Mouse (Mus musculus): ENCODE data around the gene Sipa1l3. TPM values are rescaled to one million over a fixed set of nuclear protein-coding genes. Genes with fewer than 3 reads are reported as not detected.

Sipa1l3 gene
- total RNA-seq, 2 experiments from 2014 or later: 55.0 to 60.7 TPM

DNA sequence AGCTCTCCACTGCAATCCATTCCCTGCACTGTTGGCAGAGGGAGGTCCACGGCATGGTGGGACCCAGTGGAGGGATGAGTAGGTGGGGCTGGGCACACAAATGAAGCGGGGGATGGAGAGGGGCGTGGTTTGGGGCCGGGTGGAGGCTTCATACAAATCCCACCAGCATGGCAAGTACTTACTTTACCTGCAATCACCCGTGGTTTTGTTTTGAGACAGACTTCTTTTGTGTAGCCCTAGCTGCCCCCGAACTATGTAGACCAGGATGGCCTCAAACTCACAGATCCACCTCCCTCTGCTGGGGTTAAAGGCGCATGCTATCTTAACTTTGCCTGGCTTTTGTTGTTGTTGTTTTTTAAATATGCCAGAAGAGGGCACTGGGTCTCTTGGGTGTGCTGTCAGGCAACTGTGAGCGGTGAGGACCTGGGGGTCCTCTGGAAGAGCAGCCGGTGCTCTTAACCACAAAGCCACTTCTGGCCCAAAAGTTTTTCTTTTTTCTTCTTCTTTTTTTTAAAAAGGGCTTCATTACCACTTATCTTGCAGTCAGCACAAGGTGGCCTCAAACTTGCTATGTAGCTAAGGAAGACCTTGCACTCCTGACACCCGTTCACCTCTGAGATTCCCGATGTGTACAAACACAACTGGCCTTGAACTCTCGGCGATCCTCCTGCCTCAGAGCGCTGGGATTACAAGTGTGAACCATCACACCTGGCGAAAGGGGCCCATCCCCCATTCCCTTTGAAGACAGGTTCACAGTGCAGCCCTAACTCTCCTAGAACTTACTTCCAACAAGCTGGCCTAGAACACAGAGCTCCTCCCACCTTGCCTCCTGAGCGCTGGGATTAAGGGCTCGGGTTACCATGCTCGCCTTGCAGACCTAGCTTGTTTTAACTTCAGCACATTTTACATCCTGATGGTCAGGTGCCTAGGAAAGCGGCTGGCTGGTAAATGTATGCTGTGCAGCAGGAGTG lies 198.8 kb downstream of the Sipa1l3 start:
- intact Hi-C loops (cut with DNase I): no loop called here
- DNase-seq (ENCODE audit: low spot score in 2 of 2): no peak

DNA sequence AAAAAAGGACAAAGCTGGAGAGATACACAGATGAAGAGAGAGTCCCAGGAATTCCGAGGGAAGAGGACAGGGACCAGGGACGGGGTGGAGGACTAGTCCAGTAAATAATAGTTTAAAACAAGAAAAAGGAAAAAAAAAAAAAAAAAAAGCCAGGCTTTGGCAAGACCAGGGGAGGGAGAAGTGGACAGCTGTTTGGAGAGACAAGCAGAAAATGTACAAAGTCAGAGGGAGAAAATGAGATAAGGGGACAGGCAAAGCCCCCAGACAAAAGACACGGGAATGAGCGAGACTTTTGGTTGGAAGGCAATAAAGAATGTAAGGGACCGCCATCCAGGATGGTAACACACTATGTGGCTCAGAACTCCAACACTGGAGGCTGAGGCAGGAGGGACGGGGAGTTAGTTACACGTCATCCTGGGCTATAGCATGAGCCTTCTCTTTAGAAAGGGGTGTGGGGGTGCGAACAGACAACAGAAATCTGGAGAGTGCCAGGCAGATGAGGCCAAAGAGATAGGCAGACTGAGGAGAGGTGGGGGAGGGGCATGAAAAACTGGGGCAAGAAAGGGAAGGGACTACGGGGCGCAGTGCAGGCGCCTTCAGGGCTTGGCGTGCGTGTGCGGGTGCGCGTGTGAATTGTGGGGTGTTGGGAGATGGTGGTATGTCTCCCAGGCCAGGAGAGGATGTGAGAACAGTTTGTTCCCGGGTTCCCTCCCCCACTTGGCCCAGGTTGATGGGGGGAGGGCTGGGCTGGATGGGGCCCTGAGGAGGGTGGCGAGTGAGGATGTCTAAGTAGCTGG lies 200.1 kb downstream of the Sipa1l3 start:
- intact Hi-C loops (cut with DNase I): no loop called here

DNA sequence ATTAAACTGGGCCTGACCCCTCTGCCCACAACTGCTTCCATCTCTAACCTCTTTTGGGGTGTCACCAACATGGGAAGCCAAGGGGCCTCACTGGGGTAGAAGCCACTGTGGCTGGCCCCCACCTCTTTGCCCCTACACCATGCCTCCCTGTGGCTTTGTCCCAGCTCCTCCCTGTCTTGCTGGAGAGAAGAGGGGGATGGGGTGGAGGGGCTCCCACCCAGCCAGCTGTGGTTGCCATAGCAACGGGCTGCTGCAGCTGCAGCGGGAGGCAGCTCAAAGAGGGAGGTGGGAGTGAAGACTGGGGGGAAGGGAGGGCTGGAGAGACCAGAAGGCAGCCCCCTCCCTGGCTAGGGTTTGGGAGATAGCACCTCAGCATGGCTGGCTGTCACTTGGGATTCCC lies 200.9 kb downstream of the Sipa1l3 start:
- intact Hi-C loops (cut with DNase I): no loop called here
- peak; percentile 51 for DNase-seq (ENCODE audit: low spot score in 2 of 2)

More for the DNA sequence above, 200.1 kb downstream of the Sipa1l3 start:
- DNase-seq (ENCODE audit: low spot score in 2 of 2): peak; percentile 65 to 86

DNA sequence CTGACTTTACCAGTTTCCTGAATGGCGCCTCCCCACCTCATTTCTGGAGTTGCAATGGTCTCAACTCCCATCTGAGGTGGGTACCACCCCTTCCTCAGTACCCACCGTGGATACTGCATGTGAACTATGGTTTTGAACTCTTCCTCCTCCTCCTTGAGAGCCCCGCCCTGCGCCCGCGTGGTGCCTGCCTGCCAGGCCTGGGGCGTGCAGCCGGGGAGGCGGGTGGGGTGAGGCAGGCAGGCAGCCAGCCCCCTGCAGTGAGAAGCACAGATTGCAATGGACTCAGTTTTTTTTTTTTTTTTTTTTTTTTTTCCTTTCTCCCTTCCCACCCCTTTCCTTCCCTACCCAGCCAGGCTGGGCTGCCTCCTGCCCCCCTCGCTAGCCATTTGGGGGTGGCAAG lies 201.5 kb downstream of the Sipa1l3 start:
- intact Hi-C loops (cut with DNase I): no loop called here
- peak; percentile 74 to 84 for DNase-seq (ENCODE audit: low spot score in 2 of 2)

DNA sequence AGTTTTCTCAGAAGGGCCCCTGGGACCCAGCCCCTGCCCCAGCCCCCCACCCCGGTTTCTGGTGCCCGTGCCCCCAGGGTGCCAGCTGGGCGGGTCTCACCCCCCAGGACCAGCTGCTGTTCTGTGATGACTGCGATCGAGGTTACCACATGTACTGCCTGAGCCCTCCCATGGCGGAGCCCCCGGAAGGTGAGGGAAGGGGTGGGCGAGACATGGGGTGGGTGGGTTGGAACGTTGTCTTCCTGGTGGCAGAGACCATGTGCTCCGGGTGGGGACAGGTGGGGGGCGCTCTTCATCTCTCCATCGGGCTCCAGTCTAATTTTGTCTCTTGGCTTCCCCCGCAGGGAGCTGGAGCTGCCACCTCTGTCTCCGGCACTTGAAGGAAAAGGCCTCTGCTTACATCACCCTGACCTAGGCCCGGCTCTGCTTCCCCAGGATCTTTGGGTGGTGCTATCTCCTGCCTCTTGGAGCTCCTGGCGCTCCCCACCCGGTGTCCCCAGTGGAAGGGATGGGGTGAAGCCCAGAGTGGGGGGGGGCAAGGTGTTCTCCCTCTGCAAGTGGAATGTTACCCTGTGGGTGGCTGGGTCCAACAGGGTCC lies 202.2 kb downstream of the Sipa1l3 start:
- DNase-seq (ENCODE audit: low spot score in 2 of 2): peak; percentile 45 to 78
- intact Hi-C loops (cut with DNase I): no loop called here

DNA sequence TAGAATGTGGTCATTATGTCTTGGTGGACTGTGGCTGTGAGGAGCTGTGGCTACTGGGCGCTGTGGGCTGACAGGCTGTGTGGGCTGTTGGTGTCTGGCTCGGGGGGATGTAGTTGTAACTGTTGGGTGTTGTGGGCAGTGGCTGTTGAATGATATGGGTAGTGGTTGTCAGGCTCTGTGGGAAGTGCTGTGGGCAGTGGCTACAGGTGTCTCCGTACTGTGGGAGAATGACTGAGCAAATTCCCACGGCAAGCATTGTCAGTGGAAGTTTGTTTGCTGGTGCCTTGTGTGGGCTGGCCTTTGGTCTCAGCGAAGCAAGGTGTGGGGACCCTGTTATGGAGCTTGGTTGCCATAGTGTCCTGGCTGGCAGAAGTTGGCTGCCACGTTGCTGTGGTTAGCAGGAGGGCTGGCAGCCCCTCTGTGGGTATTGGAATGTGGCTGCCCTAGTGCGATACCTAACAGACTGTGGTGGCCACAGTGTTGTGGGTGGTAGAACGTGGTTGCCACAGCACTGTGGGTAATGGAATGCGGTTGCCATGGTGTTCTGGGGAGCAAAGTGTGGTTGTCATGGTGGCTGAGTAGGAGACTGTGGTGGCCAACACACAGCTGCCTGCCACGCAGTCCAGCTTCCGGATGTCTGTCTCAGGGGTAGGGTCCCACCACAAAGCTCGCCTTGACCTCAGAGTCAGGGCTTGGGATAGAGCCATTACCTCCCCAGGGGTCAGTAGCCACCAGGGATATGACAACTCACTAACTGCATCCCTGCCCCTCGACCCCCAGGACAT lies 203.4 kb downstream of the Sipa1l3 start:
- peak; percentile 77 to 91 for DNase-seq (ENCODE audit: low spot score in 2 of 2)
- intact Hi-C loops (cut with DNase I): no loop called here

DNA sequence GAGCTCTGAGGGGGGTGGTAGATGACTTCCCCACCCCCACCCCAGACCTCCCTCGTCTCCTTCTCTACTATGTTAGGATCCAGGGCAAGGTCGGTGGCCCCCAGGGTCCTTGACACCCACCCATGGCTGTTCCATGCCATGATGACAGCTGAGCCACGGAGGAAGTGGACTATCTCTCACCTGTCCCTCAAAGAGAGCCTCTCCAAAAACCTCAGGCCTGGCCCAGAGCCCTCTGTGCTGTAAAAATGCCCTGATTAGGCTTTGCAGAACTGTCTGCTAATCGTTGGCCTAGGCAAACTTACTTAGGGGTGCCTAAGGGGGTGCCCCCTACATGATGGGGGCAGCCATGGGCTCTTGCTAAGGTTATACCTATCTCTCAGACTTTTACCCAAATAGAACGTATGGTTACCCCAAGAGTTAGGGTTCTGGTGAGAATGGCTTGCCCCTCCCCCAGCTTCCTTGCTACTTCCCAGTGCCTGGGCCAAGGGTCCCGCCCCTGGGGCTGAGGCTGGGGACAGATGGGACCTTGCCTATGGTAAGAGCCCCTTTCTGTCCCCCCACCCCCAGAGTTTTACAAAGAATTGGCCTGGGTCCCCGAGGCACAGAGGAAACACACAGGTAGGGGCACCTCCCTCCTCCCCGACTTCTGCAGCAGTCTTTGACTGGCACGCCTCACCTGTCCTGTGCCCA lies 204.7 kb downstream of the Sipa1l3 start:
- intact Hi-C loops (cut with DNase I): no loop called here
- no peak for DNase-seq (ENCODE audit: low spot score in 2 of 2)

DNA sequence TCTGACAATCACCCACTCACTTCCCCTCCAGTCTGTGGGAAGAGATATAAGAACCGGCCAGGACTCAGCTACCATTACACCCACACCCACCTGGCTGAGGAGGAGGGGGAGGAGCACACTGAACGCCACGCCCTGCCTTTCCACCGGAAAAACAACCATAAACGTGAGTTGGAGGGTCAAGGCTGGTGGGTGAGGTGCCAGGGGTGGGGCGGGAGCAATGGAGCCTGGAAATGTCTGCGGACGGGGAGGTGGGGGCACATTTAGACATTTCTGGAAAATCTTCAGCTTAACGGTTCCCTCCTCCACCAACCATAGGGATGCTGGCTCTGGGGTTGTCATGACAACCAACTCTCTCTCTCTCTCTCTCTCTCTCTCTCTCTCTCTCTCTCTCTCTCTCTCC lies 205.4 kb downstream of the Sipa1l3 start:
- intact Hi-C loops (cut with DNase I): no loop called here
- DNase-seq (ENCODE audit: low spot score in 2 of 2): peak; percentile 52 to 78

DNA sequence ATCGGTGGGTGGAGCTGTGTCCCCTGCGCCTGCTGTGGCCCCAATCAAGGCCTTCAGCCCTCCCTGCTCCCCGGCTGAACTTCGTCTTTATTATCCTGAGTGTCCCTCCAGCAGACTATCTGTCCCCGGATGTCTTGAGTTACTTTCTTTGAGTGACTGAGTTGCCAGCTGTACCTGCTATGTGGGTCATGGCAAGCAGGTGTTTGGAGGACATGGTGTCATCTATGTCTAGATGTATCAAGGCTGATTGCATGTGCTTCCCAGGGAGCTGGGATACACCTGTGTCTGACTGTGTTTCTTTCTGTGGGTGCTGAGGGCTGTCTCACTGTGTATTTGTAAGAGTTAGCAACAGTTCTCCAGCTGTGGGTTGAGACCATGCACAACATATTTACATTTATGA lies 208.7 kb downstream of the Sipa1l3 start:
- intact Hi-C loops (cut with DNase I): no loop called here
- DNase-seq (ENCODE audit: low spot score in 2 of 2): no peak

DNA sequence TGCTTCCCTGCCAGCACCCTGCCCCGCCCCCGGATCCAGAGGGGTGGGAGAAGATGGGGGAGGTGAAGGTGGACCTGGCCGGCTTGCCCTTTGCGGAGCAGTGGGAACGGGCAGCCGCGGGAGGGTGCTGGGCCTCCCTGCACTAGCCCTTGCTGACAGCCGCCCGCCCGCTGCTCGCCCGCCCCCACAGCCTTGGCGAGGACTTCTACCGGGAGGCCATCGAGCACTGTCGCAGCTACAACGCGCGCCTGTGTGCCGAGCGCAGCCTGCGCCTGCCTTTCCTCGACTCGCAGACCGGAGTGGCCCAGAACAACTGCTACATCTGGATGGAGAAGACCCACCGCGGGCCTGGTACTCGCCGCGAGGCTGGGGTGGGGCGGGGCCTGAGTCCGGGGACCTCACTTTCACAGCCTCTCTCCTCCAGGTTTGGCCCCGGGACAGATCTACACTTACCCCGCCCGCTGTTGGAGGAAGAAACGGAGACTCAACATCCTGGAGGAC lies 209.2 kb downstream of the Sipa1l3 start:
- intact Hi-C loops (cut with DNase I): no loop called here

DNA sequence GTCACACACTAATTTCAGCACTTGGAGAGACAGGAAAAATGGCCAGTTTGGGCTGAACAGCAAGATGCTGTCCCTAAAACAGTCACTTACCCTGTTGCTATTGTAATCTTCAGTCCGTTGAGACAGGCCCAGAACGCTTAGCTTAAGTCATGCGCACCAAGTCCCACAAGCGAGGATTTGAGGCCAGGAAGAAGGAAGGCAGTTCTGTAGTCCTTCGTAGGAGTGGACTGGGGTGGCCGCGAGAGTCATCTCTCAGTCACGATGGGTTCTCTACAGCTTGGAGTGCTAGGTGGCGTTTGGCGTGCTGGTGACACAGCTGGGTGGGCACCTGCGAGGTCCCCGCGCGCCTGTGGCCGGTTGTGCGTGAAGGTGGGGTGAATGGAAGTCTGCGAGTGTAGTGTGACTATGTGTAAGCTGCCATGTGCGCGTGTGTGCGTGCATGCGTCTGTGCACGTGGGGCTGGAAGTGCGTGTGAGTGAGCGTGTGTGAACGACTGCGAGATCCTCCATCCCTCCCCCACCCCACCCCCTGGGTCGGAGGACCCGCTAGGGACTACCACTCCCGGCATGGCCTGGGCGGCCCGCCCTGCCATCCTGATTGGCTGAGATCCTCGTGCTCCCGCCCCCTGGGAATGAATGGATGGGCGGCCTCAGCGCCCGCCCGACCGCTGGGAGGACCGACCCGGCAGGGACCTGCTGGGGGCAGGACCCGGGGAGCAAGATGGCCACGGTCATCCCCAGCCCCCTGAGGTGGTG lies 210.9 kb downstream of the Sipa1l3 start:
- intact Hi-C loops (cut with DNase I): loop anchor here (2.0 kb wide), 1 partner anchor 57 kb away; no protein-coding TSS in a partner anchor
- peak; percentile 94 to 97 for DNase-seq (ENCODE audit: low spot score in 2 of 2)

More for the DNA sequence above, 209.2 kb downstream of the Sipa1l3 start:
- peak; percentile 70 to 78 for DNase-seq (ENCODE audit: low spot score in 2 of 2)

DNA sequence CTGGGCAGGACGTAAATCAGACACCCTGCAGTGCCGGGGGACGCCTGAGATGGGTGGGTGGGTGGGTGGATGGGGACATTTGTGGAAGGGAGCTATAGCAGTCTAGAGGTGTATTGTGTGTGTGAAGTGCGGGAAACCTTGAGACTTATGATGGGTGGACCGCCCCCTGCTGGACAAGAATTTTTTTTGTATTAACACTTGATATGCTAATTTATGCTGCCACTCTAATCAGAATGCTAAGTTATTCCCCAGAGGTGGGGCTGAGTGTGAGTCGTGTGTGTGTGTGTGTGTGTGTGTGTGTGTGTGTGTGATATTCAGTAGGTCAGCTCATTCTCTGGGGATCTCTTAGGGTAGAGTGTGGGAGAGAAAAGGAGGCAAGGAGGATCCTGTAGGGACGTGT lies 211.8 kb downstream of the Sipa1l3 start:
- intact Hi-C loops (cut with DNase I): loop anchor here (2.0 kb wide), 1 partner anchor 58 kb away; no protein-coding TSS in a partner anchor
- peak; percentile 51 to 64 for DNase-seq (ENCODE audit: low spot score in 2 of 2)

DNA sequence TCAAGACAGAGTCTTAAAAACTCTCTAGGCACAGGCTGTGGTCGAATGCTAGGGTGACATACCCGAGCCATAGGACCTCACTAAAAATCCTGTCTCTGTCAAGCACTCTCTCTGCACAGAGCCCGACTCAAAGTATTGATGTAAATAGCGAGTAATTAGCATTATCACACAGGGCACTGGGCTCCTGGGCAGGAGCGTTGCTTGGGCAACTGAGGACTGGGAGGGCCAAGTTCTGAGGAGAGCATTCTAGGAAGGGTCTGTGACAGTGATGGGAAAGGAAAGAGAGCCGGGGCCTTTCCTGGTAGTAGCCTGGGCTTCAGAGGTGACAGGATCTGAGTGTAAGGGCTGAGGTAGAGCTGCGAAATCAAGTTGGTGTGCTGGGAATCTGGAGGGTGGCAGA lies 212.3 kb downstream of the Sipa1l3 start:
- DNase-seq (ENCODE audit: low spot score in 2 of 2): no peak
- intact Hi-C loops (cut with DNase I): loop anchor here (2.0 kb wide), 1 partner anchor 59 kb away; no protein-coding TSS in a partner anchor

DNA sequence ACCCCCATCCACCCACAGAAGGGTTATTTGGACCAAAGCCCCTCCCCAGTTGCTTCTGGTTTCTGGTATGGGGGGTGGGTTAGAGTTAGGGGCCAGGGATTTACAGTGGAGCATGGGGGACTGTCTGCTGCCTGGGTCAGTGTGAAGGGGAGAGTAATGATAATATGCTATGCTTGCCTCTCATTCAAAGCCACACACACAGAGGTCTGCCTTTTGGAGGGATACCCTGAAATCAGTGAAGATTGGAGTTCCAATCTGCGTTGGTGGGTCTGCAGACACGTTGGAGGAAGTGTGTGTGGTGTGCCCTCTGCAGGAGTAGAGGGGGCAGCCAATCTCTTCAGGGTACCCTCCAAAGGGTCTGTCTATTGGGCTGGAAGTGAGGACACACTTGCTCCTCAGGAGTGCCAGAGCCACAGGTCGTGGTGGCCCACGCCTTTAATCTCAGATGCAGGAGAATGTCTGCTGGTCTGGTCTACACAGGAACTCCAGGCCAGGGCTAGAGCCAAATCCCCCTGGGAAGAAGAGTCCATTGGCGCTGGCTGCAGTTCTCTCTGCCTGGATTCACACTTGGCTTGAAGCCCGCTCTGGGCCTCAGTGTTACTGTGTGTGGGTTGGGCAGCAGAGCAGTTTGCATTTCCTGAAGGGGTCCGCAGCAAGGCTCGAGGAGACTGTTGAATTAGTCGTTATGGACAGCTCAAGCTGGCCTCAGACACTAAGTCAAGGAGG lies 213.0 kb downstream of the Sipa1l3 start:
- DNase-seq (ENCODE audit: low spot score in 2 of 2): peak in 1 of 2 experiments; percentile 28
- intact Hi-C loops (cut with DNase I): loop anchor here (2.0 kb wide), 1 partner anchor 213 kb away; the partner anchor contains the start of gene Sipa1l3

DNA sequence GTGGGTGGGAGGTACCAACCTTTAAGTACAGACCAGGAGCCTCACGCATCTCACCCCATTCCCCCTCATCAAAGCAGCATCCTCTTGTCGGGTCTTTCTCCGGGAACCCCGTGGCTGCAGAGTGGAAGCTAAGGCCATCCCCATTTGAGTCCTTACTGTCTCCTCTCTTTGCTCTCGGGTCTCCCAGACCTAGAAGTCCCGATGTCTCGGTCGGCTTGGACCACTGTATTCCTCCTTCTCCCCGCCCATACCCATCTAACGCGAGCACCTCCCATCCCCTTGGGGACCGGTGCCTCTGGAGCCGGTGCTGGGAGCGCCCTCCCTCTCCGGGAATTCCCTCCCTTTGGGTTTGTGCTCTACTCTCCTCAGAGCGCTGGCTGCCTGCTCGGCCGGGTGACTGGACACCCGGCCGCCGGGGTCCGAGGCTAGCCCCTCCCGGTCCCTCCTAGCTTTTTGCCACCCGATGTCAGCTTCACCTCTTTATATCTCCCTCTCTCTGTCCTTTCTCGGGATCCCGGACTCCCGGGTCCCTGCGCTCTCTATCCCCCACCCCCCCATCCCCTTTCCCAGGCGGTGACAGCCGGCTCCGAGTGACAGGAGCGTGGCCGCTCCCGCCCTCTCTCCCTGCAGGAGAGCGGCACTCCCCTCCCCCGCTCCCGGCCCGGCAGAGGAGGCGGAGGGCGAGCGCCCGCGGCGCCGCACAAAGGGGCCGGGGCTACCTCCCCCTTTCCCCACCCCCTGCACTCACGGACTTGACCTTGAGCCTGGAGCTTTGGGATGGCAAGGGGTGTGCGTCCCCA lies 213.8 kb downstream of the Sipa1l3 start:
- peak in 1 of 2 experiments; percentile 63 for DNase-seq (ENCODE audit: low spot score in 2 of 2)
- intact Hi-C loops (cut with DNase I): loop anchor here (2.0 kb wide), 1 partner anchor 214 kb away; the partner anchor contains the start of gene Sipa1l3
